Mouse (Mus musculus): Measurements from ENCODE around the gene Il2rg. TPM values are rescaled to one million over a fixed set of nuclear protein-coding genes. Genes with fewer than 3 reads are reported as not detected.

The Il2rg gene
- 4.1 and 4.3 TPM in 2 replicates for polyA plus RNA-seq (2014; fragmentation: Nextera tagmentation; extraction: Ambion mirVana)

DNA sequence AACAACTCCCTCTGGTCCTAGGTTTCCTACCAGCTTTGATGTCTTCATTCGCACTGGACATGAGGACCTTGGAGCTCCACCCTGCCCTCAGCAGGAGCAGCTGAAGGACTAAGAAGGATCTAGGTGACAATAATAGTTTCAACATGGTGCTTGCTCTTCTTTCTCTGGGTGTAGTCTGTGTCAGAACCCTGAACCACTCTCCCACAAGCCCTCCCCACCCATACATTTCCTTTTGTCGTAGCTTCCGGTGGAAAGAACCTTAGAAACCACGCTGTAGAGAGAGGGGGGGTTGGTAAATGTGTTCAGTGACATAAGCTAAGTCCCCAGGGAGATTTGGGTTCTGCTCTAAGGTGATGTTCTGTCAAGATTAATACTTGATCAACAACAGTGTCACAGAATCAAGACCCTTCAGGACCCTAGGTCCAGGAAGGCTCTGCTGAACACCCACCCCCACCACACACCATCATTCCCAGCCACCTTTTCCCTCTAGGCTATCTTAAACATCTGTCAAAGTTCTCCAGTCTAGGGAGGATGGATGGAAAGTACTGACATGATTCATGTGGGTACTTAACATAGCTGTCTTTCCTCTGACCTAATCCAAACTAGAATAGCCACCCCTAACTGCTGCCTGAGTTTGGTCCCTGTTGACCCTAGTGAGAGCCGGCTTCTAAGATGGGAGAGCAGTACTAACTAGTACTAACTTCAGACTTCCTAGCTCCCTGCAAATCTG is at the start of gene Il2rg:
Gene Il2rg, minus strand, starts transcription at position 231 of the 730 bp plus-strand sequence.
- DNase-seq (ENCODE audit: low spot score, missing footprints) (no peak), ATAC-seq (ENCODE audit: low FRiP score) (no peak)
- Histone ChIP-seq H3K4me1 (ENCODE audit: control insufficient read depth, insufficient read depth, low read length) (no peaks in the 10 kb centered on the region), H3K4me3 (ENCODE audit: low read depth, low read length) (no peak within 1 kb of the TSS), H3K9me3 (ENCODE audit: control insufficient read depth, low read length) (no peaks in the 10 kb centered on the region), H3K36me3 (ENCODE audit: control insufficient read depth, insufficient read depth, low read length) (no peaks in the 10 kb centered on the region), H3K27ac (ENCODE audit: low read depth, low read length) (no peak within 1 kb of the TSS), H3K27me3 (ENCODE audit: control insufficient read depth, insufficient read depth, low read length) (no peaks in the 10 kb centered on the region), H3K9ac (ENCODE audit: low read length) (no peak within 1 kb of the TSS), H3K4me2 (no peak within 1 kb of the TSS)
- WGBS, result 86% methylated on average over 5 of the region's 5 CpGs

DNA sequence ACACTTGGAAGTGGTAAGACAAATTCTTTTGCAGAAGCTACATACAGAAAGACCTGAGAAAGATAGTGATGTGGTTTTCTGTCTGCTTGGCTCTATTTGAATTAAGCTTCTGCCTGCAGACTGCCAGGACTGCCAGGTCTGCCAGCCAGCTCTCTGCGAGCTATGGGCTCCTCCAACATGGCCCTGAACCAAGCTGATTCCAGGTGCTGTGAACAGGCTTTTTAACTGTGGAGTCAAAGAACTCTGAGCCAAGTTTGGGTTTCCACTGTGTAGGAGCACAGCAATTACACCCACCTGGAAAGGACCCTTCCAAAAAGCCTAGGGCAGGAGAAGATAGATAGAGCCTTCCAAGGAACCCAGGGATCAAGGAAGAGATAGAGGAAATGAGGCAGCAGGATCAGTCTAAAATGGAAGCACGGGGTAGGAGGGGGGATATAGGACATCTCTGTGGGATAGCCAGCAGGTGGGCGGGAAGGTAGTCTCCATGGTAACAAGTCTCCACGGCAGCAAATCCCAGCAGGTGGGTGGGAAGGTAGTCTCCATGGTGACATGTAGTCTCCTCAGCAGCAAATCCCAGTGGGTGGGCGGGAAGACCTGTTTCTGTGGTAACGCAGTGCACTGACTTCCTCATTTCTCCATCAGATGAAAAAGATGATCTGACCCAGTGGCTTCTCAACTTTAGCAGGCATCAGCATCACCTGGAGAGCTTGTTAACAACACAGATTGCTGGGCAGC is 45.7 kb upstream of the Il2rg start:
- Histone ChIP-seq H3K4me2 (no peak overlapping the region), H3K9ac (ENCODE audit: low read length) (no peak overlapping the region), H3K4me3 (ENCODE audit: low read depth, low read length) (no peak overlapping the region), H3K27ac (ENCODE audit: low read depth, low read length) (no peak overlapping the region), H3K36me3 (ENCODE audit: control insufficient read depth, insufficient read depth, low read length) (no peaks in the 10 kb centered on the region), H3K4me1 (ENCODE audit: control insufficient read depth, insufficient read depth, low read length) (peaks cover 5% of the 10 kb centered on the region), H3K27me3 (ENCODE audit: control insufficient read depth, insufficient read depth, low read length) (no peaks in the 10 kb centered on the region; the same call in 1 of the 2 replicates), H3K9me3 (ENCODE audit: control insufficient read depth, low read length) (no peaks in the 10 kb centered on the region)
- peak; percentile 70 for ATAC-seq (ENCODE audit: low FRiP score)
- 32% methylated on average over 6 of the region's 6 CpGs for WGBS
- DNase-seq (ENCODE audit: low spot score, missing footprints), result peak; percentile 90

DNA sequence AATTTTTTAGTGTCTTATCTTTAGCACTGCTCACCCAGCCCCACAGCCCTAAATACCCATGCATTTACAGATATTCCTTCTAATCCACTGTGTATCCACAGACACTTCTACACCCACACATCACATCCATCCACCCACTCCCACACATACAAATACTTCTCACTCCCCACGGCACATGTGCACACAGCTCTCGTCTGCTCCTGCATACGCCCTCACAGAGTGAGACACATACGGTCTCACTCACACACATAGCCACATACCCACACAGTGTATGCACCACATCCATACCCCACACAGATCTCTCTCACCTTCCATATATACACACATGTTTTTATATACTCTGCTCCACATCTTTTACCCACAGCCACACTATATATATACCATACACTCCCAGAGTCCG is 41.2 kb upstream of the Il2rg start:
- no peak overlapping the region for H3K27ac ChIP-seq (ENCODE audit: low read depth, low read length)
- H3K9me3 ChIP-seq (ENCODE audit: control insufficient read depth, low read length), result no peaks in the 10 kb centered on the region
- no peak for ATAC-seq (ENCODE audit: low FRiP score)
- peaks cover 5% of the 10 kb centered on the region for H3K4me1 ChIP-seq (ENCODE audit: control insufficient read depth, insufficient read depth, low read length)
- no peaks in the 10 kb centered on the region; the same call in 1 of the 2 replicates for H3K27me3 ChIP-seq (ENCODE audit: control insufficient read depth, insufficient read depth, low read length)
- H3K36me3 ChIP-seq (ENCODE audit: control insufficient read depth, insufficient read depth, low read length), result no peaks in the 10 kb centered on the region
- H3K9ac ChIP-seq (ENCODE audit: low read length), result no peak overlapping the region
- H3K4me3 ChIP-seq (ENCODE audit: low read depth, low read length), result no peak overlapping the region
- WGBS, result 93% methylated on average over 5 of the region's 5 CpGs
- no peak overlapping the region for H3K4me2 ChIP-seq
- no peak for DNase-seq (ENCODE audit: low spot score, missing footprints)

DNA sequence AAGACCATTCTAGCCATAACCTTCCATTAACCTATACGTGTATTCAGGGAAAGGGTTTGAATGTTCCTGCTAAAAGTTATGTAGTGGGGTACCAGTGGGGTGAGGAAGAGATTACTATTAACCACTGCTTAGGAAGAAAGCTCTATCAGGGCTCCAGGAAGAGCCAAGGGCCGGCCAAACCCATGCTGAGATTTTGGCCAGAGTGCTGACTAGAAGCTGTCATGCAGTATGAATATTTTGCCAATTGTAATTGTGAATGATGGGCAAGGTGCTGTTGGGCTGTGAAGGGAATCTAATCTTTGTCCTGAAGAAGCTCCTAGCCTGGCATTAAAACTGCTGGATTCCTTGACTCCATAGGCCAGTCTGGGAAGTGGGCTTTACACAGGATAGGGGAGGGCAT is 36.6 kb upstream of the Il2rg start:
- no peak for DNase-seq (ENCODE audit: low spot score, missing footprints)
- Histone ChIP-seq H3K9ac (ENCODE audit: low read length) (no peak overlapping the region), H3K4me3 (ENCODE audit: low read depth, low read length) (no peak overlapping the region), H3K27me3 (ENCODE audit: control insufficient read depth, insufficient read depth, low read length) (0 out of 2 replicates have a peak, but pooled peaks cover 4% of the 10 kb centered on the region), H3K27ac (ENCODE audit: low read depth, low read length) (no peak overlapping the region), H3K4me1 (ENCODE audit: control insufficient read depth, insufficient read depth, low read length) (peaks cover 20% of the 10 kb centered on the region), H3K4me2 (no peak overlapping the region), H3K9me3 (ENCODE audit: control insufficient read depth, low read length) (no peaks in the 10 kb centered on the region), H3K36me3 (ENCODE audit: control insufficient read depth, insufficient read depth, low read length) (no peaks in the 10 kb centered on the region)
- no peak for ATAC-seq (ENCODE audit: low FRiP score)
- 29% methylated on average over 2 of the region's 2 CpGs for WGBS

DNA sequence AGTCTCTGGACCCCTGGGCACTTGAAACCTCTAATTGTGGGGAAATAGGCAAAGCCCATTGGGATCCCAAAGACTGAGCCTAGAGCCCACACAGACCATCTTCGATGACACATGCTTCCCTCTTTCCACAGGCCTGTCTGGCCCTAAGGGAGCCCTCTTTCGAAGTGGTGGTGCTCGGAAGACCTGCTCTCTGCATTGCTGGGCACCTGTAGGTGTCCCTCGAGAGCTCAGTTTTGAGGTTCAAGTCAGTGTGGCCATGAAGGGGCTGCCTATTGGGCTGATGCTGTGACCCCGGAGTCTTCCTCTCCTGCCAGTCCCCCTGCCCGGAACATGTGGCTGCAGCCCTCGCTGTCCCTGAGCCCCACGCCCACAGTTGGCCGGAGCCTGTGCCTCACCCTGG is 33.6 kb upstream of the Il2rg start:
- no peak for DNase-seq (ENCODE audit: low spot score, missing footprints)
- WGBS, result 69% methylated on average over 9 of the region's 9 CpGs
- peaks cover 20% of the 10 kb centered on the region for H3K4me1 ChIP-seq (ENCODE audit: control insufficient read depth, insufficient read depth, low read length)

DNA sequence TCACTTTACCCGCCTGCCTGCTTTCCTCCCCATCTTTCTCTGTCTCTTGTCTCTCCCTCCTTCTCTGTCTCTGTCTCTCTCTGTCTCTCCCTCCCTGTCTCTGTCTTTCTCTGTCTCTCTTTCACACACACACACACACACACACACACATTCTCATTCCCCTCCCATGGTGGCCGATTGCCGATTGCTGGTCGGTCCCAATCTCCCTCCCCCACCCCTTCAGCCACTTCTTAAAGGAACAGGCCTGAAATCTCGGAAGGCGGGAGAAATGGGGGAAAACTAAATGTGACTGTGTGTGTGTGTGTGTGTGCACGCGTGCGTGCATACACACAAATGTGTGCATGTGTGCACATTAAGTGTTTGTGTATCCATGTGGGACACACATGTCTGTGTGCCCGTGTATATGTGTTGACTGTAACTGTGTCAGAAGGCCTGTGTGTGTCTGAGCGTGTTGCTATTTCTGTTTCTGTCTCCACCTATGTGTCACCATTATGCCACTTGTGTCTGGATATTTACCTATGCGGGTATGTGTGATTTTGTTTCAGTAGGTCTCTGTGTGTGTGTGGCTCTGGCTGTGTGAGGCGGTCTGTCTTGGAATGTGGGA is 32.5 kb upstream of the Il2rg start:
- Histone ChIP-seq H3K9ac (ENCODE audit: low read length) (peak overlapping the region; percentile 48), H3K27ac (ENCODE audit: low read depth, low read length) (peak overlapping the region; percentile 25; the same call in 1 of the 2 replicates), H3K4me3 (ENCODE audit: low read depth, low read length) (peak overlapping the region; percentile 38), H3K4me1 (ENCODE audit: control insufficient read depth, insufficient read depth, low read length) (peaks cover 20% of the 10 kb centered on the region), H3K27me3 (ENCODE audit: control insufficient read depth, insufficient read depth, low read length) (0 out of 2 replicates have a peak, but pooled peaks cover 4% of the 10 kb centered on the region), H3K9me3 (ENCODE audit: control insufficient read depth, low read length) (no peaks in the 10 kb centered on the region), H3K4me2 (peak overlapping the region; percentile 47), H3K36me3 (ENCODE audit: control insufficient read depth, insufficient read depth, low read length) (no peaks in the 10 kb centered on the region)
- peak; percentile 88 for DNase-seq (ENCODE audit: low spot score, missing footprints)
- peak; percentile 66 for ATAC-seq (ENCODE audit: low FRiP score)
- WGBS, result 25% methylated on average over 12 of the region's 13 CpGs

More for the DNA sequence above, 33.6 kb upstream of the Il2rg start:
- Histone ChIP-seq H3K27ac (ENCODE audit: low read depth, low read length) (no peak overlapping the region), H3K4me2 (peak overlapping the region; percentile 47), H3K27me3 (ENCODE audit: control insufficient read depth, insufficient read depth, low read length) (0 out of 2 replicates have a peak, but pooled peaks cover 4% of the 10 kb centered on the region), H3K9ac (ENCODE audit: low read length) (no peak overlapping the region), H3K9me3 (ENCODE audit: control insufficient read depth, low read length) (no peaks in the 10 kb centered on the region), H3K36me3 (ENCODE audit: control insufficient read depth, insufficient read depth, low read length) (no peaks in the 10 kb centered on the region), H3K4me3 (ENCODE audit: low read depth, low read length) (no peak overlapping the region)
- no peak for ATAC-seq (ENCODE audit: low FRiP score)

DNA sequence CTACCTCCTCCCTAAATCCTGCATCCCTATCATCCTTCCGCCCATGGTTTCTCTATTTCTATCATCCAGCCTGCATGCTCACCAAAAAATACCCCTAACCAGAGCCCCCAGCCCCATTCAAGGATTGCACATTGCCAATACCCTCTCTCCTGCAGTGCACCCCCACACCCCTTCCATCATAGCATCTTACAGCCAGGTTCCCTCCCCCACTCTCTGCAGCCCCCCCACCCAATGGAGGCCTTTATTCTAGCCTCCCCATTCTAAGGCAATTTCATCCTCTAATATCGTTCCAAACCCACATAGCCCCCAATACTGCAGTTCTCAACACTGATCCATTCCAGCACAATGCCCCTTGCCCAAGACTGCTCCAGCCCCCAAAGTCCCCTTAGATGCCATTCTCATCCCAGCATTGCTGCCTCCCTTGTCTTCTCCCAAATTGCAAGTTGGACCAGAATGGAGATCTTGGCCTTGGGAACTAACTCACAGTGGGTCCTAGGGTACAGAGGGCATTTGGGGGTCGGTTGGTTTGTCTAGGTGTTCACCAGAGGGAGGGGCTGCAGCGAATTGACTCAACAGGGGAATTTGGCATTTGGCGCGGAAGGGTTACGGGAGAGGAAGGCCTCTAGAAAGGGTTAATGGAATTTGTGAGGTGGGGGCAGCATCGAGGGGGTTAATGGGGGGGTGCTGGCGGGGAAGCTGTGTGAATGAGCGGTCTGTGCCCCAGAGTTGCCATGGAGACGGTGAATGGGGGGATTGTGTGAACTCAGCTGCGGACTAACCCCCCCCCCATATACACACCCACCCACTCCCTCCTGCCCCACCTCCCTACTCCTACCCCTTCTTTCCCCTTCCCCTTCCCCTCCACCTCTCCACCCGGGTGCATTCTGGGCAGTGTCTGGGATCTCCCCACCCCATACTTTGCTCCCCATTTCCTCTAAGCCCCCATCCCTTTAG is 31.7 kb upstream of the Il2rg start:
- H3K36me3 ChIP-seq (ENCODE audit: control insufficient read depth, insufficient read depth, low read length), result no peaks in the 10 kb centered on the region
- ATAC-seq (ENCODE audit: low FRiP score) (peak; percentile 83), DNase-seq (ENCODE audit: low spot score, missing footprints) (peak; percentile 91)
- H3K4me1 ChIP-seq (ENCODE audit: control insufficient read depth, insufficient read depth, low read length), result peaks cover 20% of the 10 kb centered on the region
- 38% methylated on average over 6 of the region's 13 CpGs for WGBS
- peak overlapping the region; percentile 35; the same call in 1 of the 2 replicates for H3K27ac ChIP-seq (ENCODE audit: low read depth, low read length)
- H3K4me3 ChIP-seq (ENCODE audit: low read depth, low read length), result peak overlapping the region; percentile 38
- H3K4me2 ChIP-seq, result peak overlapping the region; percentile 47
- no peaks in the 10 kb centered on the region for H3K9me3 ChIP-seq (ENCODE audit: control insufficient read depth, low read length)
- peak overlapping the region; percentile 61 for H3K9ac ChIP-seq (ENCODE audit: low read length)
- H3K27me3 ChIP-seq (ENCODE audit: control insufficient read depth, insufficient read depth, low read length), result 0 out of 2 replicates have a peak, but pooled peaks cover 4% of the 10 kb centered on the region

DNA sequence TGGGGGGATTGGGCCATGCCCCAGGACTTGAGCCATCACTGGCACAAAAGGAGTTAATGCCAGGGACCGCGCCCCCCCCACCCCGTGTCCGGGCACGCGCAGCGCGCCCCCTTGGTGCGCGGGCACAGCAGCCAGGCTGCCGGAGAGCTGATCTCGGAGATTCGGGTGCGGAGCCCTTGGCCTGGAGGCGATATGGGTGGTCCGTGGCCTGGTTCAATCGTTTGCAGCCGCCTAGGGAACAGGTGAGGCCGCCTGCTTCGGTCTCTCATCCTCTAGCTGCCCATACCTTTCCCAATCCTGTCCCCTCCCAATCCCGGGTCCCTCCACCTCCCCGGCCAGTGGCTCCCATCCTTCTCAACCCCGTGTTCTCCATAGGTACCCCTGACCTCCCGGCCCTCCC is 31.0 kb upstream of the Il2rg start, which contains the start of gene Nlgn3:
Gene Nlgn3, plus strand, starts transcription at position 114 of the 400 bp plus-strand sequence.
- Histone ChIP-seq H3K27ac (ENCODE audit: low read depth, low read length) (peak within 1 kb of the TSS; percentile 35; the same call in 1 of the 2 replicates), H3K36me3 (ENCODE audit: control insufficient read depth, insufficient read depth, low read length) (no peaks in the 10 kb centered on the region), H3K27me3 (ENCODE audit: control insufficient read depth, insufficient read depth, low read length) (0 out of 2 replicates have a peak, but pooled peaks cover 4% of the 10 kb centered on the region), H3K9me3 (ENCODE audit: control insufficient read depth, low read length) (no peaks in the 10 kb centered on the region), H3K4me3 (ENCODE audit: low read depth, low read length) (peak within 1 kb of the TSS; percentile 38), H3K4me2 (peak within 1 kb of the TSS; percentile 47), H3K4me1 (ENCODE audit: control insufficient read depth, insufficient read depth, low read length) (peaks cover 17% of the 10 kb centered on the region), H3K9ac (ENCODE audit: low read length) (peak within 1 kb of the TSS; percentile 61)
- WGBS, result 27% methylated on average over 24 of the region's 24 CpGs
- peak; percentile 88 for DNase-seq (ENCODE audit: low spot score, missing footprints)
- peak; percentile 13 for ATAC-seq (ENCODE audit: low FRiP score)

Data from midbrain, embryonic 11.5 days (tissue).